Mouse (Mus musculus) embryonic fibroblast, embryonic 13.5 days (primary cell): Measurements from ENCODE around the gene Mmgt2. TPM values are rescaled to one million over a fixed set of nuclear protein-coding genes. Genes with fewer than 3 reads are reported as not detected.
A peak's percentile ranks its signal among the peaks of the same experiment; 100 is the strongest.

Experiments
- H3K27ac ChIP-seq: 2 replicates; pipeline ENCODE4 v1.5.1; 2012; ENCODE audit warnings: low read length, control low read depth, inconsistent platforms; ENCODE audit not compliant: insufficient read depth
- H3K4me1 ChIP-seq: 2 replicates; pipeline ENCODE4 v1.6.1; 2011; ENCODE audit warnings: low read length; ENCODE audit not compliant: control insufficient read depth, insufficient read depth
- H3K4me3 ChIP-seq: 2 replicates; pipeline ENCODE4 v1.5.1; 2011; ENCODE audit warnings: mild to moderate bottlenecking, control low read depth, low read length; ENCODE audit not compliant: insufficient read depth
- CTCF ChIP-seq: IDR thresholded peaks from 2 replicates; pipeline ENCODE4 v1.5.1; 2011; ENCODE audit warnings: mild to moderate bottlenecking, control low read depth, low read length, moderate library complexity, borderline replicate concordance; ENCODE audit not compliant: insufficient read depth
- POLR2A ChIP-seq: IDR thresholded peaks from 2 replicates; pipeline ENCODE4 v1.6.1; 2011; ENCODE audit warnings: low read depth, mild to moderate bottlenecking, control low read depth, low read length, moderate library complexity
- polyA plus RNA-seq: library from polyadenylated mRNA; stranded (reverse); fragments of >200 nt; gene quantifications from 2 replicates; pipeline ENCODE4 v1.2.4, GENCODE M21; 2011; ENCODE audit warnings: low read depth; ENCODE audit not compliant: missing spikeins, insufficient read length

The Mmgt2 gene
- polyA plus RNA-seq, 1 experiment: 34.0 TPM

DNA sequence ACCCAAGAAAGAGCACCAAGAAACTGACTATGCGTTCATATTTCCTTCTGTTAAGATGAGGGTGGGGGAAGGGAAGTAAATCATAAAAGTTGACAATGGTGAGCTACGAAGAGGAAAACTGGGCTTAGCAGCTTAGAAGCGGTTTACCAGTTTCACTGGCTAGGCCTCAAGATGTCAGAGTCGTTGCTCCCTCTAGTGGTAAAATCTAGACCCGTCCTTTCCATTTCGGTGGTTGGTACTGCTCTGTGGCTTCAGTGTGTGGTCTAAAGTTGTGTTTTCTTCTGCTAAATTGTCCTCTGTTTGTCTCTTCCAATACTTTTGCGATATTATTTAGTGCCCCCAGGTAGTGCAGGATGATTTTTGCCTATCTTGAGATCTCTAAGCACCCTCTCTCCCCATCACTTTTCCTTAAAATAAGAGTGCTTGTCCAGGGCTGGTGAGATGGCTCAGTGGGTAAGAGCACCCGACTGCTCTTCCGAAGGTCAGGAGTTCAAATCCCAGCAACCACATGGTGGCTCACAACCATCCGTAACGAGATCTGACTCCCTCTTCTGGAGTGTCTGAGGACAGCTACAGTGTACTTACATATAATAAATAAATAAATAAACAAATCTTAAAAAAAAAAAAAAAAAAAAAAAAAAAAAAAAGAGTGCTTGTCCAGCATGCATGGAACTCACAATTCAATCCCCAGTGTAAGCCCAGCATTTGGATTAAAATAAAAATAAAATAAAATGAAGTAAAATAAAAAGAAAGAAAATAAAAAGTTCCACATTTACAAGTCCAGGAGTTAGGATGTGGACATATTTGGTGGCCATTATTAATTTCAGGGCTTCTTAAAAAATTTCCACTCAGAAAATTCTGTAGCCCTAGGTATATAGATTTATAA is 45.1 kb downstream of the Mmgt2 start:
- no peak overlapping the region for H3K27ac ChIP-seq
- no peak overlapping the region for H3K4me3 ChIP-seq
- TF ChIP-seq POLR2A (no peak), CTCF (peak; percentile 23; the same call in 1 of the 2 replicates)

DNA sequence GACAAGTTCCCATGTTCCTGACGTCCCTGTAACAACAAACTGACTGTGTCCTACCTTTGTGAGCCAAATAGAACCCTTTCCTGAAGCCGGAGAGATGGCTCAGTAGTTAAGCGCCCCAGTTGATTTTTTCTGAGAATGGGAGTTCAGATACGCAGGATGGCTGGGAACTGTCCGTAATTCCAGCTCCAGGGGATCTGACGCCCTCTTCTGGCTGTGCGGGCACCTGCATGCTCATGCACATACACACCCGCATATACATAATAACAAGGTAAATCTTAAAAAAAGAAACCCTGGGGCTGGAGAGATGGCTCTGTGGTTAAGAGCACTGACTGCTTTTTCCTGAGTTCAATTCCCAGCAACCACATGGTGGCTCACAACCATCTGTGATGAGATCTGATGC is 46.7 kb downstream of the Mmgt2 start:
- TF ChIP-seq CTCF (no peak), POLR2A (no peak)
- no peak overlapping the region for H3K4me3 ChIP-seq
- H3K27ac ChIP-seq: no peak overlapping the region
- no peaks in the 10 kb centered on the region for H3K4me1 ChIP-seq

More for the DNA sequence above, 45.1 kb downstream of the Mmgt2 start:
- no peaks in the 10 kb centered on the region for H3K4me1 ChIP-seq

DNA sequence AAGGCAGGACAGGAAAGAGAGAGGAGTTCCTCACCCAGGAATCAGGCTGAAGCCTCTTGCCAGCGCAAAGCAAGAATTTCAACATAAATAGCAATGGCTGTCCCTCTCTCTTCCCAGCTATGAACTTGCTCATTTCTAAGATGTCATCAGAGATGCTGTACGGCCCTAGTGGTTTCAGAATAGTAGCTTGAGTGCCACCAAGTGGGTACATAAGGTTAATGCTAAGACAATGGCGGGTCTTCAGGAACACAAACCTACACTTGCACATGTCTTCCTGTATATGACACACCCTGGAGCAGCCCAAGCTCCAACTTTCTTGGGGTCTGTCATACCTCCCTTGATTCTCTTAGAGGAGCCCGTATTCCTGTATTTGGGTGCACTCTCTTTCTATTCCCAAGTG is 51.3 kb downstream of the Mmgt2 start:
- no peak for TF ChIP-seq POLR2A
- no peaks in the 10 kb centered on the region for H3K4me1 ChIP-seq
- H3K27ac ChIP-seq: no peak overlapping the region
- no peak overlapping the region for H3K4me3 ChIP-seq

DNA sequence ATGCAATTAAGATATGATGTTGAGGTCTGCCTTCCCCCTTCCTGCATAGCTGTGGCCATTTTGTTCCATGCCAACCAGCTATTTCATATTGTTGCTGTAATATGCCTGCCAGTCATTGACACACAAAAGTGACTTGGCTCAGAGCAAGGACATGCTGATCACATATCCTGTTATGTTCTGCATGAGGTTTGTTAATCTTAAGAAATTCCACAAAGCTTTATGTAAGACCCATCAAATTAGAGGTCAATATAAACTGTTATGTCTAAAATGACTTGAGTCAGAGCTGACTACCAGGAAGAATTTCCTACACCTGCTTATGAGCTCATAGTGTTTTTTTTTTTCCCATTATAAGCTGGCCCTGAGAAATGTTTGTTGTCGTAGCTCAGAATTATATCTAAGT is 52.8 kb downstream of the Mmgt2 start:
- no peak overlapping the region for H3K27ac ChIP-seq
- H3K4me3 ChIP-seq: no peak overlapping the region
- no peaks in the 10 kb centered on the region for H3K4me1 ChIP-seq
- TF ChIP-seq CTCF (no peak), POLR2A (no peak)

DNA sequence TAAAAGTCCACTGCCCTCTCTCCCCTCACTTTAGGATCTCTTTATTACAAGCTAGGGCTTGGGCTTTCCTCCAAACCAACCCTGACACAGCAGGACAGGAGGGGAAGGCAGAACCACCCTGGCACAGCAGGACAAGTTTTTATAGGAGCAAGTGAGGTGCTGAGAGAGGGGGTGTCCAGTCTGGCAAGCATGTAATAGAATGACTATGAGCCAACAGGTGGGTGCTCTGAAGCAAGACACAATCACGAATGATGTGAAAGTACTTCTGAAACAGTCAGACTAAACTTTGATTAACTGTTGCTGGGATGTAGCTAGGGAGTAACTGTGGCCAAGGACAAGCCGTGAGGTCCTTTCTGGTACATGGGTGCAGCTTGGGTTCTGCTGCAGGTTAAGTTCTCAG is 57.7 kb downstream of the Mmgt2 start:
- Histone ChIP-seq H3K4me3 (no peak overlapping the region), H3K4me1 (no peaks in the 10 kb centered on the region), H3K27ac (no peak overlapping the region)
- TF ChIP-seq CTCF: no peak
- no peak for TF ChIP-seq POLR2A

DNA sequence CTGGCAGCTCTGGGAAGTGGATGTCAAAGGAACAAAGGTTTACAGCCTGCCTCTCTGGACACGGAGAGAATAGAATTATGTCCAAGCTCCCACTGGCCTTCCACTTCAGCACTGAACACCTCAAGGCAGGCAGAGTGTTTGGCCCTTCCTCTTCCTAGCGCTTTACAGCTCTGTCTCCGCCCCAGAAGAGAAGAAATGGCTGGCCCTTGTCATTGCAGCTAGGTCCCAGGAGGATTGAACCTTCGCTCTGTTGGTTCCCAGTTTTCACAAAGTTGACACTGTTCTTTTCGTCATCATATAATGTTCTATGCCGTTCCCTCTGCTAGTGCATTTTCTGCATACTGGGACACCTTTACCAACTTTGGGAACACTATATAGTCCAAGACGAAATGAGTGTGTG is 59.8 kb downstream of the Mmgt2 start:
- Histone ChIP-seq H3K4me1 (no peaks in the 10 kb centered on the region), H3K27ac (no peak overlapping the region), H3K4me3 (no peak overlapping the region)
- TF ChIP-seq POLR2A (no peak), CTCF (no peak)

DNA sequence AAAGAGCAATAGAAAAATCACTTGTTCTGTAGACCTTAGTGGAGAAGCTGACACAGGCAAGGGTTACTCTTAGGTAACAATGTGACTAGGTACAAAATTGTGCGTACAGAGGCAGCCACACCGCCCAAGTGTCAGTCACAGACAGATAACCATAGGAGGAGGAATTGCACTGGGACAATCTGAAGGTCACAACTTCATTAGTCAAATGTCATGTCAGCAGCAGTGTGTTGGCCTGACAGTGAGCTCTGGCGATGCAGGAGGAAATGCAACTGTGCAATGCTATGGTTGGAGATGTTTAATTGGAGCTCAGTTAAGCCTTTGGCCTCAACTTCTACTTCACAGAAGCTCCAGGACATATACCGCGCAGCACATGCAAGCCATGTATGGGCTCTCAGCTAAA is 62.2 kb downstream of the Mmgt2 start:
- no peak overlapping the region for H3K27ac ChIP-seq
- H3K4me1 ChIP-seq: no peaks in the 10 kb centered on the region
- no peak overlapping the region for H3K4me3 ChIP-seq
- TF ChIP-seq POLR2A (no peak), CTCF (no peak)

Other genes with a start within 250 kb of the Mmgt2 start
- 4.5 and 6.7 TPM in 2 replicates for gene Pigl, start 190.2 kb upstream of the Mmgt2 start, polyA plus RNA-seq
- gene Ncor1, start 190.1 kb upstream of the Mmgt2 start, polyA plus RNA-seq: 179 and 225 TPM in 2 replicates
- gene Cenpv, start 109.4 kb upstream of the Mmgt2 start, polyA plus RNA-seq: 6.3 and 7.3 TPM in 2 replicates
- gene Ubb, start 97.5 kb upstream of the Mmgt2 start, polyA plus RNA-seq: 493 and 593 TPM in 2 replicates
- gene Trpv2, start 74.2 kb upstream of the Mmgt2 start, polyA plus RNA-seq: 9.6 and 11.4 TPM in 2 replicates
- 10.5 and 12.6 TPM in 2 replicates for gene Lrrc75a, start 141 bp upstream of the Mmgt2 start, polyA plus RNA-seq
- gene Zfp287, start 83.2 kb downstream of the Mmgt2 start, polyA plus RNA-seq: 7.7 and 8.0 TPM in 2 replicates
- gene Gm10428, start 104.4 kb downstream of the Mmgt2 start, polyA plus RNA-seq: not detected in 2 replicates
- gene Zfp286, start 140.8 kb downstream of the Mmgt2 start, polyA plus RNA-seq: 6.7 and 7.6 TPM in 2 replicates
- gene Trim16, start 171.6 kb downstream of the Mmgt2 start, polyA plus RNA-seq: 23.5 and 28.5 TPM in 2 replicates
- gene Fbxw10, start 198.4 kb downstream of the Mmgt2 start, polyA plus RNA-seq: 1.3 and 1.5 TPM in 2 replicates
- gene Tvp23b, start 230.8 kb downstream of the Mmgt2 start, polyA plus RNA-seq: 48.6 and 58.2 TPM in 2 replicates